Mouse (Mus musculus) T-cell, adult 66 days (primary cell): ENCODE results near the gene C130074G19Rik. TPM values are rescaled to one million over a fixed set of nuclear protein-coding genes. Genes with fewer than 3 reads are reported as not detected.

ENCODE experiments used
- total RNA-seq, 2 experiments: library from RNA; stranded (reverse); gene quantifications; 3 replicates in 1 of 2; 4 replicates in 1 of 2; pipeline ENCODE4 v1.2.4; 2023

C130074G19Rik gene
- total RNA-seq = not detected

GRCm38 (mm10) chr1:184882281-184883268 is at the start of gene C130074G19Rik:
TSS of gene C130074G19Rik (minus strand) at chr1:184883218.

GRCm38 (mm10) chr1:184846092-184846750 is 36.8 kb downstream of the C130074G19Rik start, which contains the start of gene Marc2:
TSS of gene Marc2 (minus strand) at chr1:184846451.

Other genes with a start within 250 kb of the C130074G19Rik start
- gene Hlx, start 150.6 kb downstream of the C130074G19Rik start, total RNA-seq = under 1 TPM in 1 of 2 experiments, not detected in 1; 0.50 TPM
- gene Marc1, start 71.9 kb downstream of the C130074G19Rik start, total RNA-seq = under 1 TPM; 0.52 to 0.77 TPM
- gene Marc2, start 36.8 kb downstream of the C130074G19Rik start, total RNA-seq = 100 to 1,000 TPM; 140 to 153 TPM
- not detected for gene Mark1, start 116.4 kb upstream of the C130074G19Rik start, total RNA-seq